In genomic region chr1:162254944-162255343, GRCm38 (mm10) we compare ENCODE assay signal across 10 mouse cellular contexts.
DNase-seq lines count a peak whose midpoint lies in the region; ATAC-seq lines count a peak whose summit lies in the region.
"Had no signal": no experiment of that assay in that cellular context is flagged by ENCODE, and none has a peak within 500 bp of the region (broad histone marks: within the 10 kb centered on the region; RNA-seq: fewer than 3 reads in every experiment).

No protein-coding gene starts in this region.

- no peaks in the 10 kb centered on the region for H3K9me3 ChIP-seq in embryonic facial prominence, embryonic 13.5 days
- H3K9me3 ChIP-seq in limb, embryonic 11.5 days (ENCODE audit: control insufficient read depth, low read length) = no peaks in the 10 kb centered on the region
- H3K9me3 ChIP-seq: heart, embryonic 15.5 days had no signal

- H3K36me3 ChIP-seq in embryonic facial prominence, embryonic 13.5 days = no peaks in the 10 kb centered on the region
- no peaks in the 10 kb centered on the region for H3K36me3 ChIP-seq in limb, embryonic 11.5 days (ENCODE audit: control insufficient read depth, insufficient read depth, low read length)
- H3K36me3 ChIP-seq: heart, embryonic 15.5 days had no signal

- ATAC-seq in embryonic facial prominence, embryonic 13.5 days (ENCODE audit: insufficient number of reproducible peaks, insufficient read depth, low FRiP score, low TSS enrichment, low read depth) = peak; percentile 72
- peak; percentile 77; the same call in 1 of the 2 replicates for ATAC-seq in limb, embryonic 11.5 days (ENCODE audit: insufficient number of reproducible peaks, low FRiP score, low TSS enrichment, low read depth)

- no peak overlapping the region for H3K4me3 ChIP-seq in embryonic facial prominence, embryonic 13.5 days
- no peak overlapping the region for H3K4me3 ChIP-seq in limb, embryonic 11.5 days (ENCODE audit: low read depth, low read length)
- H3K4me3 ChIP-seq: heart, embryonic 15.5 days had no signal

- peak; percentile 24 for DNase-seq in retina, postnatal 1 day
- no peak for DNase-seq in retina, embryonic 14.5 days (ENCODE audit: low spot score)
- DNase-seq in limb, embryonic 11.5 days (ENCODE audit: low spot score) = peak; percentile 59
- DNase-seq in skeletal muscle tissue, adult 2 months (ENCODE audit: low read depth, low spot score) = peak; percentile 9
- DNase-seq in heart, adult 18-20 months = no peak
- DNase-seq in ovary, postnatal 10 days (ENCODE audit: low spot score) = no peak
- no peak for DNase-seq in cerebellum, adult 9-10 months
- DNase-seq: lung, postnatal 14 days had no signal

- no peaks in the 10 kb centered on the region for H3K27me3 ChIP-seq in embryonic facial prominence, embryonic 13.5 days
- H3K27me3 ChIP-seq in limb, embryonic 11.5 days (ENCODE audit: control insufficient read depth, insufficient read depth, low read length) = no peaks in the 10 kb centered on the region
- H3K27me3 ChIP-seq: heart, embryonic 15.5 days had no signal

- 10% methylated on average over 5 of the region's 5 CpGs for WGBS in embryonic facial prominence, embryonic 13.5 days
- 15% methylated on average over 5 of the region's 5 CpGs for WGBS in limb, embryonic 11.5 days

- H3K9ac ChIP-seq in embryonic facial prominence, embryonic 13.5 days = no peak overlapping the region
- no peak overlapping the region for H3K9ac ChIP-seq in limb, embryonic 11.5 days (ENCODE audit: low read length)
- H3K9ac ChIP-seq: heart, embryonic 15.5 days had no signal

- H3K4me1 ChIP-seq in embryonic facial prominence, embryonic 13.5 days = peaks cover 37% of the 10 kb centered on the region
- H3K4me1 ChIP-seq in limb, embryonic 11.5 days (ENCODE audit: control insufficient read depth, insufficient read depth, low read length) = peaks cover 10% of the 10 kb centered on the region

- H3K4me2 ChIP-seq in embryonic facial prominence, embryonic 13.5 days = no peak overlapping the region
- no peak overlapping the region for H3K4me2 ChIP-seq in limb, embryonic 11.5 days (ENCODE audit: low read depth, severe bottlenecking)
- H3K4me2 ChIP-seq: heart, embryonic 15.5 days had no signal

- peak overlapping the region; percentile 88 for H3K27ac ChIP-seq in embryonic facial prominence, embryonic 13.5 days
- H3K27ac ChIP-seq in limb, embryonic 11.5 days (replicated peaks; ENCODE audit: low read depth, low read length) = peak overlapping the region; percentile 75

Comparison
In these comparisons a context has a peak if more than half of its experiments do, and no peak if none do; other contexts are left out.
1. DNase-seq: peak in retina, postnatal 1 day (single experiment), limb, embryonic 11.5 days (single experiment) and skeletal muscle tissue, adult 2 months (single experiment); none in retina, embryonic 14.5 days (single experiment), heart, adult 18-20 months (0 of 2), ovary, postnatal 10 days (single experiment) and cerebellum, adult 9-10 months (single experiment).